Mouse (Mus musculus) CH12.LX (cell line): Measurements from ENCODE around the gene Eps8. TPM values are rescaled to one million over a fixed set of nuclear protein-coding genes. Genes with fewer than 3 reads are reported as not detected.

ENCODE experiments used
- DNase-seq: peaks from one replicate; pipeline ENCODE4 v3.0.0-alpha.2; 2013; ENCODE audit errors: extremely low read depth
- H3K27ac ChIP-seq: 2 replicates; pipeline ENCODE4 v1.5.1; 2012; ENCODE audit warnings: low read depth, mild to moderate bottlenecking, control low read depth, moderate library complexity; ENCODE audit not compliant: insufficient read depth
- H3K27me3 ChIP-seq: replicated peaks from 2 replicates; pipeline ENCODE3; 2012; ENCODE audit warnings: inconsistent platforms
- H3K36me3 ChIP-seq, 2 experiments: replicated peaks in 1 of 2; 2 replicates each; pipeline versions ENCODE3 to v1.6.1; 2012; ENCODE audit warnings: inconsistent platforms in 1 of 2, low read length in 1 of 2, mild to moderate bottlenecking in 1 of 2, mixed read lengths in 1 of 2, moderate library complexity in 1 of 2; ENCODE audit not compliant: control insufficient read depth in 1 of 2, insufficient read depth in 1 of 2
- H3K4me1 ChIP-seq, 2 experiments: 2 replicates each; pipeline ENCODE4 v1.6.1; 2012; ENCODE audit warnings: inconsistent platforms in 1 of 2, moderate library complexity in 1 of 2; ENCODE audit not compliant: insufficient read depth in 2 of 2, control insufficient read depth in 1 of 2
- H3K4me2 ChIP-seq: 2 replicates; pipeline ENCODE4 v1.6.1; 2012; ENCODE audit warnings: low read depth, mild to moderate bottlenecking, control low read depth; ENCODE audit not compliant: poor library complexity, insufficient read depth, severe bottlenecking
- H3K4me3 ChIP-seq, 3 experiments: fragments of 150-350 bp in 1 of 3; sonication (generic) in 1 of 3; replicated peaks in 1 of 3; 2 replicates each; pipeline versions ENCODE3 to v1.5.1; 2011 to 2012; ENCODE audit warnings: low read depth in 2 of 3, low read length in 2 of 3, mild to moderate bottlenecking in 2 of 3, moderate library complexity in 2 of 3, control low read depth in 1 of 3, improper control_type of control experiment in 1 of 3, inconsistent platforms in 1 of 3, mixed read lengths in 1 of 3; ENCODE audit not compliant: poor library complexity in 1 of 3
- H3K79me2 ChIP-seq: replicated peaks from 2 replicates; pipeline ENCODE4 v1.6.1; 2012; ENCODE audit warnings: mild to moderate bottlenecking, moderate library complexity; ENCODE audit not compliant: control insufficient read depth, poor library complexity, insufficient read depth, severe bottlenecking; ENCODE audit errors: extremely low read depth
- H3K9ac ChIP-seq: 2 replicates; pipeline ENCODE4 v1.6.1; 2012; ENCODE audit warnings: low read depth, mild to moderate bottlenecking, control low read depth, moderate library complexity; ENCODE audit not compliant: insufficient read depth
- H3K9me3 ChIP-seq: replicated peaks from 2 replicates; pipeline ENCODE3; 2012; ENCODE audit warnings: low read length, inconsistent platforms, mixed read lengths
- BHLHE40 ChIP-seq: IDR thresholded peaks from 2 replicates; pipeline ENCODE4 v1.6.1; 2011; ENCODE audit warnings: mild to moderate bottlenecking, low read depth, low read length, improper control_type of control experiment
- CHD2 ChIP-seq: IDR thresholded peaks from 2 replicates; pipeline ENCODE4 v1.6.1; 2011; ENCODE audit warnings: low read length, improper control_type of control experiment
- CTCF ChIP-seq, 2 experiments: IDR thresholded peaks in 1 of 2; conservative IDR thresholded peaks in 1 of 2; 2 replicates each; pipeline ENCODE4 v1.5.1; 2011 to 2012; ENCODE audit warnings: low read depth in 2 of 2, low read length in 2 of 2, improper control_type of control experiment in 1 of 2, inconsistent platforms in 1 of 2, mild to moderate bottlenecking in 1 of 2, moderate library complexity in 1 of 2
- ELF1 ChIP-seq: IDR thresholded peaks from 2 replicates; pipeline ENCODE4 v1.6.1; 2014; ENCODE audit warnings: low read depth, mild to moderate bottlenecking, inconsistent platforms, low read length, improper control_type of control experiment
- EP300 ChIP-seq: IDR thresholded peaks from 2 replicates; pipeline ENCODE4 v1.6.1; 2011; ENCODE audit warnings: low read length, improper control_type of control experiment
- ETS1 ChIP-seq: conservative IDR thresholded peaks from 2 replicates; pipeline ENCODE4 v1.6.1; 2012; ENCODE audit warnings: low read depth, mild to moderate bottlenecking, inconsistent platforms, low read length, improper control_type of control experiment, moderate library complexity
- HCFC1 ChIP-seq: IDR thresholded peaks from 2 replicates; pipeline ENCODE4 v1.6.1; 2012; ENCODE audit warnings: low read depth, mild to moderate bottlenecking, inconsistent platforms, low read length, improper control_type of control experiment
- JUN ChIP-seq: IDR thresholded peaks from 2 replicates; pipeline ENCODE4 v1.6.1; 2011; ENCODE audit warnings: low read depth, mild to moderate bottlenecking, low read length, improper control_type of control experiment, moderate library complexity; ENCODE audit not compliant: insufficient read depth
- JUND ChIP-seq: conservative IDR thresholded peaks from 2 replicates; pipeline ENCODE4 v1.6.1; 2011; ENCODE audit warnings: low read depth, low read length, improper control_type of control experiment
- KAT2A ChIP-seq: IDR thresholded peaks from 2 replicates; pipeline ENCODE4 v1.6.1; 2012; ENCODE audit warnings: low read length, improper control_type of control experiment, inconsistent platforms; ENCODE audit not compliant: insufficient replicate concordance
- MYC ChIP-seq: IDR thresholded peaks from 2 replicates; pipeline ENCODE4 v1.6.1; 2011; ENCODE audit warnings: low read depth, mild to moderate bottlenecking, improper control_type of control experiment, low read length
- NRF1 ChIP-seq: IDR thresholded peaks from 2 replicates; pipeline ENCODE4 v1.6.1; 2014; ENCODE audit warnings: low read depth, mild to moderate bottlenecking, inconsistent platforms, low read length, improper control_type of control experiment, moderate library complexity
- PAX5 ChIP-seq: IDR thresholded peaks from 2 replicates; pipeline ENCODE4 v1.6.1; 2012; ENCODE audit warnings: low read length, inconsistent platforms, mixed read lengths
- SIN3A ChIP-seq: IDR thresholded peaks from 2 replicates; pipeline ENCODE4 v1.6.1; 2012; ENCODE audit warnings: low read length, improper control_type of control experiment, inconsistent platforms
- USF2 ChIP-seq: conservative IDR thresholded peaks from 2 replicates; pipeline ENCODE4 v1.6.1; 2011; ENCODE audit warnings: low read depth, low read length, improper control_type of control experiment
- ZKSCAN1 ChIP-seq: IDR thresholded peaks from 2 replicates; pipeline ENCODE4 v1.6.1; 2012; ENCODE audit warnings: low read depth, inconsistent platforms, low read length, improper control_type of control experiment, borderline replicate concordance
- ZMIZ1 ChIP-seq: IDR thresholded peaks from 2 replicates; pipeline ENCODE4 v1.6.1; 2012; ENCODE audit warnings: low read depth, mild to moderate bottlenecking, inconsistent platforms, low read length, improper control_type of control experiment
- ZNF384 ChIP-seq: IDR thresholded peaks from 2 replicates; pipeline ENCODE4 v1.6.1; 2012; ENCODE audit warnings: low read depth, low read length, improper control_type of control experiment, inconsistent platforms
- dilution Hi-C: fragments of 300-500 bp; cut with MboI; formaldehyde crosslinking; loops from 2 replicates; pipeline ENCODE4 v1.14.3; 2020; ENCODE audit warnings: low sequenced_read_pairs; ENCODE audit not compliant: extremely low pct_unique_long_range_greater_than_20kb, extremely low pct_ligation_motif_present
- in situ Hi-C: fragments of 300-500 bp; cut with MboI; formaldehyde crosslinking; loops from 3 replicates; pipeline ENCODE4 v1.14.3; 2019; ENCODE audit warnings: low sequenced_read_pairs, low pct_ligation_motif_present, low pct_unique_long_range_greater_than_20kb, mixed read lengths
- polyA plus RNA-seq: library from polyadenylated mRNA; unstranded; fragments of >175 nt; gene quantifications from 2 replicates; pipeline ENCODE4 v1.2.1, GENCODE M21; 2012; ENCODE audit warnings: low read depth; ENCODE audit not compliant: insufficient read length
- total RNA-seq, 2 experiments: library from RNA; depleted of rRNA; stranded (reverse); fragments of 300-350 nt in 1 of 2; fragments of >200 nt in 1 of 2; gene quantifications; 2 replicates each; pipeline ENCODE4 v1.2.3; 2012 to 2014

The Eps8 gene
- total and polyA plus RNA-seq, 3 experiments = 2.2 to 7.4 (median 2.2) TPM

- dilution Hi-C loops = no loop called here
These were observed 40.4 kb upstream of the Eps8 start for GRCm38 (mm10) chr6:137695046-137695445.

GRCm38 (mm10) chr6:137694310-137694709 is 39.6 kb upstream of the Eps8 start:
- no peak overlapping the region for H3K4me3 ChIP-seq
- dilution Hi-C loops = no loop called here
- no peaks in the 10 kb centered on the region for H3K27me3 ChIP-seq
- TF ChIP-seq BHLHE40 (no peak), ETS1 (no peak), ZKSCAN1 (no peak), USF2 (no peak), JUND (no peak), ZMIZ1 (no peak), HCFC1 (no peak), JUN (no peak), CTCF (conservative IDR thresholded peaks at IDR 0.05 in 1 of 2, IDR thresholded peaks at IDR 0.05 in 1 of 2; ENCODE audit: low read depth in 2 of 2, low read length in 2 of 2) (no peak), EP300 (no peak), MYC (no peak), PAX5 (no peak), CHD2 (no peak), NRF1 (no peak)
- no peak overlapping the region for H3K27ac ChIP-seq
- in situ Hi-C loops = no loop called here
- no peak for DNase-seq
- no peak overlapping the region; the same call in 1 of the 2 replicates for H3K4me2 ChIP-seq
- peaks cover 3% of the 10 kb centered on the region for H3K9me3 ChIP-seq
- H3K79me2 ChIP-seq = no peaks in the 10 kb centered on the region
- H3K36me3 ChIP-seq = no peaks in the 10 kb centered on the region
- no peak overlapping the region for H3K9ac ChIP-seq
- H3K4me1 ChIP-seq = peaks cover 0 to 18% of the 10 kb centered on the region in 2 experiments; a peak in 2 of 4 replicates

More at GRCm38 (mm10) chr6:137695046-137695445, 40.4 kb upstream of the Eps8 start:
- Histone ChIP-seq H3K27ac (no peak overlapping the region), H3K27me3 (no peaks in the 10 kb centered on the region), H3K4me3 (no peak overlapping the region), H3K4me1 (peaks cover 0 to 18% of the 10 kb centered on the region in 2 experiments; a peak in 2 of 4 replicates), H3K4me2 (no peak overlapping the region), H3K9me3 (peaks cover 3% of the 10 kb centered on the region), H3K79me2 (no peaks in the 10 kb centered on the region), H3K36me3 (no peaks in the 10 kb centered on the region), H3K9ac (no peak overlapping the region)
- TF ChIP-seq ELF1 (no peak), ZNF384 (no peak), SIN3A (no peak), KAT2A (no peak), CHD2 (no peak)
- no peak for DNase-seq
- in situ Hi-C loops = no loop called here
